Mouse (Mus musculus): ENCODE data around the gene Gm49378.
A peak's percentile ranks its signal among the peaks of the same experiment; 100 is the strongest.

Gene Gm49378

DNA sequence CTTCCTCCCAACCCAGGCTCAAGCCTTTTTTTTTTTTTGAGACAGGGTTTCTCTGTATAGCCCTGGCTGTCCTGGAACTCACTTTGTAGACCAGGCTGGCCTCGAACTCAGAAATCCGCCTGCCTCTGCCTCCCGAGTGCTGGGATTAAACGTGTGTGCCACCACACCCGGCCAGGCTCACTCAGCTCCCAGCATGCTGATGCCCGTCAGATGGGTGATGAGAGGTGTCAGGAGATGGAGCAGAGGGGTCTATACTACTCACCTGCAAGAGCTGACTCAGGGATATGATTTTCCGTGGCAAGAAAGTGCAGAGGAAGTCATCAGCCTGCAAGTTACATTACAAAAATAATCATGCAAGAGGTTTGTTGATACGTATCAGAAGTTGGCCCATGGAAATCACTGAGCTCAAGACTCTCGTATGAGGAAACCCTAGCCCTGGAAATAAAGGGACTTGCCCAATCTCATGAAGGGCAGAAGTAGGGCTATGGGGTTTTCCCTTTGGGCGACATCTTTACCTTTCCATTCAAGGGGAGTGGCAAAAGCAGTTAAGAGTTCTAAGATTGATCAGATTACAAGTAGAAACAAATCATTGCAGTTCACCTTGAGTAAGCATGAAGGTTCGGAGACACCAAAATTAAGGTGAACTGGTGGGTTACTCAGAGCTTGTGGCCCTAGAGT lies 47.8 kb downstream of the Gm49378 start:
- no peak for DNase-seq

DNA sequence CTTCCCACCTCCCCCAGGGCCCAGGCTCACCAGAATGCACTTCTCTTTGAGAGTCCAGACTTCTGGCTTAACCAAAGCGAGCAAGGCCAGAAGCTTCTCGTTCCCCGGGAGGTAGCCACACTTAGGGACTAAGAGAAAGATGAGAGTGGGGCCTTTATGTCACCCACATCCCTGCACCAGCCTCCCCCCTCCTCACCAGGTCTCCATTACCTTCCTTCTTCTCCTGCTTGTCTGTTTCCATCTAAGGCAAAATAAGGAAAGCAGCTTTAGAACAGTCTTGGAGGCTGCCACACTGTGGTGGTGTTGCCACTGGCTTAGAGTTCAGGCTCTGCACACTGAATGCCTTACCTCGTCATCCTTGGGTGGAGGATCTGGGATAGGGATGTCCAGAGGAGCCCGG lies 48.4 kb downstream of the Gm49378 start:
- DNase-seq, result no peak

DNA sequence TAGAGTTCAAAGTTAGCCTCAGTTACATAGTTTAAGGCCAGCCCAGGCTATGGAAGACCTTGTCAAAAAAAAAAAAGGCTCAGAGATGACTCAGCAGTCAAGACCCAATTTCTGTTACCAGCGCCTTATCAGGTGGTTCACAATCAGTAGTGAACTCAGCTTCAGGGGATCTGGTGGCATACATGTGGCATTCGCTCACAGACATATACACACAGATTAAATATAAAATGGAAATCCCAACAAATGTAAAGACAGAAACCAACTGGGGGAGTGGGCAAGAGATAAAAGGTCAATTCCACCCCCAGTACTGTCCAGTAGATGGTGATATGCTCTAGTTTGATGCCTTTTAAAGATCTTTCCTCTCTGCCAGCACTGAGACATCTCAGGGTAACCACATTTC lies 51.5 kb downstream of the Gm49378 start:
- DNase-seq, result no peak

DNA sequence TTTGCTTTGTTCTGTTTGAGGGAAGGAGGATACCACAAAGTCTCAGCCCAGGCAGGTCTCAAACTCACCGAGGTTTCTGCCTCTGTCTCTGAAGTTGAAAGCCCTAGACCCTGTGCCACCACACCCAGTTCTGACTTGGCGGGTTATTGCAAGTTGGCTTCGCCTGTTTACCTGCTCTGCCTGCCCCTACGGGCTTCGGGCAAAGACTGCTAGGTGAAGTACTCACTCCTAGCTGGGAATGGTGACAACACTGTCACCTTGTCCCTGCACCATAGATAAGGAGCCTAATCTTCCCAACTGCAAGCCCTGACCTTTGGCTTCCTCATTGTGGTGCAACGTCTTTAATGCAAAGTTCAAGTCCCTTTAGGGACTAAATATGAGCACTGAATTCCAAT lies 52.1 kb downstream of the Gm49378 start:
- no peak for DNase-seq

DNA sequence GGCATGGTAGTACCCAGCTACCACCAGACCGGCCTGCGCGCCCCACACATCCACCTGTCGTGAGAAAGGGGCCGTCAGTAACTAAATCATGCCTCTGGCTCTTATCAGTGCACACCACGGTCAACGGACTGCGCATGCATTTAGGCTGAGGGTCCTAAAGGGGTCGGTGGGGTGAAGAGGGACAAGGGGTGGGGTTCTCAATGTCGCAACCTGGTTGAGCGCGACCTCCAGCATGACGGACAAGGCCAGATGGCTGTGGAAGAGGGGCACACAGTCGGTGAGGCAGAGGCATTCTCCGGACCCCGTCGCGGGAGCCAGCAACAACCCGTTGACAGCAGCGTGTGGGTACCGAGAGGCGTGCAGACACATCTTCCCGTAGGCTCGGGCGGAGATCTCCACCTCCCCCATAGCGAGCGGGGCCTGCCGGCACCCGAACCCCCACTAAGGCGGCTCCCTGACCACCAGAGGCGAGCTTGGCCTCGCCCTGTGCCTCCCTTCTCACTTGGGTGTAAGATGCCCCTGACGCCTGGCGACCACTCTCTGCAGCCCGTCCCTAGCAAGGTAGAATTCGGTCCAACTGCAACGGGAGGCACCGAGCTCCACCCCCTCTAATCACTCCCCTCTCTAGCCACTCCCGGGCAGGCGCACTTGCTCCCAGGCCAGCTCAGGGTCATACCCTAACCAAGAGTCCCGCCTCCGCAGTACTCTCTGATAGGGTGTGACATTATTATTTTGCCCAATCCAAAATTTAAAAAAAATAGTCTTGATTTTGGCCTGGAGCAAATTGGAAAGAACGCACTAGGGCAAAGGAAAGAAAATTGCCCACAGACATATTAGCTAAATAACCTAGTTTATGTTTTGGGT lies 52.8 kb downstream of the Gm49378 start, which contains the start of gene Emc9:
TSS of gene Emc9 (minus strand) at position 601 of the 864 bp plus-strand sequence.
- peak; percentile 79 to 81 for DNase-seq

DNA sequence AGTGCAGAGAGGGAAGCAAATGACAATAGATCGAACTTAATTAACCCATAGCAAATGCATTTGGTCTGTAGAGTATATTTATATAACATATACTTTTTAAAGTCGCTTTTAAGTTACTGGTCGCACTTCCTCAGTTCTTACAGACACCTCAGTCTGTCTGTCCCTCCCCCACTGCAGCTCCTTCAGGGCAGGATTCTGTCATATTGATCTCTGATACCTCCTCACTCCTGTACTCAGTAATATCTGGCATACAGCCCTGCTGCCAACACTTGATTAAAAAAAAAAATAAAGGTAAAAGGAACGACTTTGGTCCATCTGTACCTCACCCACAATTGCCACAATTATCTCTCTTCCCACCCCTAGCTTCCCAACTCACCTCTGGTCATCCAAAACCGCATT lies 53.4 kb downstream of the Gm49378 start:
- no peak for DNase-seq

DNA sequence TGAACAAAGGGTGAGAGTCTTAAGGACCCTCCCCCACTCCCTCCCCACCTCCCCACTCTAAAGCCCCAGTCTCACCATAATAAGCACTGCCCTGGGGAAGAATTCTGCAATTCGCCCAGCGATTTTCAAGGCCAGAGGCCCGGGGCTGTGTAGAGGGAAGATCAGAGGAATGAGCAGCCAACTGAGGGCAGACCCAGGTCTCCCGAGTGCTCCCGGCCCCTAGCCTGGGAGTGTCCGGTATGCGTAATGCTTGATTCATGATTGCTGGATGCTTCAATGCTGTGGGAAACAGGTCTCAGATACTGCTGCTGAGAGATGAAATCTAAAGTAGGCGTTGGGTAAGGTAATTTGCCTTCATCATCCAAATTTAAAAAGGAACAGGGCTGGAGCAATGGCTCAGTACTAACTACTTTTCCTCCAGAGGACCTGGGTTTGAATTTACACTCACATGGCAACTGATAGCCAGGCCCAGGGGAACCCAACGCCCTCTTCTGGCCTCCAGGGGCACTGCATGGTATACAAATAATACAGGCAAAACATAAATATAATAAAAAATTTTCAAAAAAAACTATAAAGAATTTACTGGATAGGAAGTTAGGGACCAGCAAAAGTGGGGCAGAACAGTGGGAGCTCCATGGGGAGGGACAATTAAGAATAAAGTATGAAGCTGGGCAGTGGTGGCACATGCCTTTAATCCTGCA lies 55.6 kb downstream of the Gm49378 start:
- no peak for DNase-seq

DNA sequence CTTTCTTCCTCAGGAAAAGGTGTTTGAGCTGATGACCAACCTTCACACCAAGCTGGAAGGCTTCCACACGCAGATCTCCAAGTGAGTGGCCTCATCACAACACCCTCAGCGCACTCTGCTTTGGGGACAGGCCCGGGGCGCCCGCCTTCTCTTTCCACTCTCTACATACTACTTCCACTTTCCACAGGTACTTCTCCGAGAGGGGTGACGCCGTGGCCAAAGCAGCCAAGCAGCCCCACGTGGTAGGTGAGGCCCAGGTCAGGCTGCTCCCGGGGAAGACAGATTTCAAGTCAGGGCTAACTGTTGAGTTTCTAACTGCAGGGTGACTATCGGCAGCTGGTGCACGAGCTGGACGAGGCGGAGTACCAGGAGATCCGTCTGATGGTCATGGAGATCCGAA lies 57.0 kb downstream of the Gm49378 start:
- no peak for DNase-seq

DNA sequence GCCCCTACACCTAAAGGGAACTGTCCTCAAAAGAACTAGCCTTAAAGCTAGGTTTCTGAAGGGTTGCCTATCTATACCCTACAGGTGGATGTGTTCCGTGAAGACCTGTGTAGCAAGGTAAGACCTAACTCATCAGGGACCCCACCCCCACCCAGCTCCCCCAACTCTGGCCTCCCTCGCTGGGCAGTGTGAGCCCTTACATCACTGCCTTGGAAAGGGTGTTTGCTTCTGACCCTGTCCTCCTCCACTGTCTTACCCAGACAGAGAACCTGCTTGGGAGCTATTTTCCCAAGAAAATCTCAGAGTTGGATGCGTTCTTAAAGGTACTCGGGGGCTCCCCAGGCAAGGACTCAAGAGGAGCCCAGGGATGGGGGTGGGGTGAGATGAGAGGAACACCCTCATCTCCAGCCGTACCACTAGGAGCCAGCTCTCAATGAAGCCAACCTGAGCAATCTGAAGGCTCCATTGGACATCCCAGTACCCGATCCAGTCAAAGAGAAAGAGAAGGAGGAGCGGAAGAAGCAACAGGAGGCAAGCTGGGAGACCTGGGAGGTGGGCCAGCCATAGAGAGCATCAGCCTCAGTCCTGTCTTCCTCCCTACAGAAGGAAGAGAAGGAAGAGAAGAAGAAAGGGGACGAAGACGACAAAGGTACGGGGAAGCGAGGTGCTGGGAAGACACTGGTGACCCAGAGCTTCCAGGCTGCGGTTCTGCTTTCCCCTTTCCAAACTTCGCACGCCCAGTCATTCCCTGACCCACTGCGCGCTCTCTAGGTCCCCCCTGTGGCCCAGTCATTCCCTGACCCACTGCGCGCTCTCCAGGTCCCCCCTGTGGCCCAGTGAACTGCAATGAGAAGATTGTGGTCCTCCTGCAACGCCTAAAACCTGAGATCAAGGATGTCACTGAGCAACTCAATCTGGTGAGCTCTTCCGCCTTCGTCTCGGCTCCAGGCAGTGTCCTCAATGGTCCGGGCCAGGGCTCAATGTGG lies 57.9 kb downstream of the Gm49378 start:
- no peak for DNase-seq
